Comparison of ENCODE assay signal across 9 mouse cellular contexts in genomic region chr6:67102014-67102413, GRCm38 (mm10).
A peak's percentile ranks its signal among the peaks of the same experiment; 100 is the strongest.
DNase-seq lines count a peak whose midpoint lies in the region; ATAC-seq lines count a peak whose summit lies in the region.
"Had no signal": no experiment of that assay in that cellular context is flagged by ENCODE, and none has a peak within 500 bp of the region (broad histone marks: within the 10 kb centered on the region; RNA-seq: fewer than 3 reads in every experiment).

No protein-coding gene starts in this region.

- intact Hi-C loops in heart, postnatal 10 days (cut with DNase I), result loop anchor here (1.0 kb wide), 1 partner anchor 65 kb away; the partner anchor contains the start of gene Gadd45a

- WGBS in lung, embryonic 16.5 days, result 58% methylated on average over 4 of the region's 4 CpGs
- 89% methylated on average over 4 of the region's 4 CpGs for WGBS in midbrain, embryonic 16.5 days

- DNase-seq in cerebellum, adult 9-11 months, result peak; percentile 28
- DNase-seq in cerebellum, adult 9-10 months, result no peak
- peak; percentile 45 for DNase-seq in ovary, postnatal 36 days (ENCODE audit: low spot score)
- DNase-seq in ovary, postnatal 14 days (ENCODE audit: low spot score), result no peak
- peak; percentile 57 to 63 for DNase-seq in heart, postnatal 10 days
- DNase-seq in thymus, postnatal 4 days, result no peak

- no peak overlapping the region for H3K27ac ChIP-seq in lung, embryonic 16.5 days (ENCODE audit: low read length)
- no peak overlapping the region for H3K27ac ChIP-seq in midbrain, embryonic 16.5 days (ENCODE audit: low read length)
- H3K27ac ChIP-seq: embryonic facial prominence, embryonic 15.5 days had no signal

- no peak overlapping the region for H3K4me3 ChIP-seq in lung, embryonic 16.5 days (ENCODE audit: low read length)
- no peak overlapping the region for H3K4me3 ChIP-seq in midbrain, embryonic 16.5 days (ENCODE audit: low read depth, low read length)
- H3K4me3 ChIP-seq: embryonic facial prominence, embryonic 15.5 days had no signal

- no peaks in the 10 kb centered on the region for H3K27me3 ChIP-seq in lung, embryonic 16.5 days (ENCODE audit: control insufficient read depth, insufficient read depth, low read depth, low read length)
- H3K27me3 ChIP-seq in midbrain, embryonic 16.5 days (ENCODE audit: control insufficient read depth, insufficient read depth, low read depth, low read length), result no peaks in the 10 kb centered on the region
- H3K27me3 ChIP-seq: embryonic facial prominence, embryonic 15.5 days had no signal

- no peaks in the 10 kb centered on the region for H3K9me3 ChIP-seq in lung, embryonic 16.5 days (ENCODE audit: control insufficient read depth, low read length)
- H3K9me3 ChIP-seq in midbrain, embryonic 16.5 days (replicated peaks; ENCODE audit: control insufficient read depth, low read length, poor library complexity, severe bottlenecking), result no peaks in the 10 kb centered on the region
- H3K9me3 ChIP-seq: embryonic facial prominence, embryonic 15.5 days had no signal

- H3K36me3 ChIP-seq in lung, embryonic 16.5 days (ENCODE audit: control insufficient read depth, insufficient read depth, low read length), result no peaks in the 10 kb centered on the region
- H3K36me3 ChIP-seq in midbrain, embryonic 16.5 days (ENCODE audit: control insufficient read depth, insufficient read depth, low read length), result no peaks in the 10 kb centered on the region
- H3K36me3 ChIP-seq: embryonic facial prominence, embryonic 15.5 days had no signal

- ATAC-seq in lung, embryonic 16.5 days (ENCODE audit: low read depth), result peak; percentile 75
- ATAC-seq in midbrain, embryonic 16.5 days, result no peak

- no peak overlapping the region for H3K4me2 ChIP-seq in lung, embryonic 16.5 days (ENCODE audit: low read depth, low read length)
- no peak overlapping the region for H3K4me2 ChIP-seq in midbrain, embryonic 16.5 days (ENCODE audit: low read length)
- H3K4me2 ChIP-seq: embryonic facial prominence, embryonic 15.5 days had no signal

- peaks cover 9% of the 10 kb centered on the region; the same call in 1 of the 2 replicates for H3K4me1 ChIP-seq in lung, embryonic 16.5 days (replicated peaks; ENCODE audit: control insufficient read depth, insufficient read depth, low read length)
- no peaks in the 10 kb centered on the region for H3K4me1 ChIP-seq in midbrain, embryonic 16.5 days (ENCODE audit: control insufficient read depth, insufficient read depth, low read length)

- H3K9ac ChIP-seq in lung, embryonic 16.5 days (ENCODE audit: low read length), result no peak overlapping the region
- H3K9ac ChIP-seq in midbrain, embryonic 16.5 days (ENCODE audit: low read depth, low read length), result no peak overlapping the region
- H3K9ac ChIP-seq: embryonic facial prominence, embryonic 15.5 days had no signal

Comparison
In these comparisons a context has a peak if more than half of its experiments do, and no peak if none do; other contexts are left out.
1. DNase-seq: peak in cerebellum, adult 9-11 months (single experiment), ovary, postnatal 36 days (single experiment) and heart, postnatal 10 days (2 of 2); none in cerebellum, adult 9-10 months (single experiment), ovary, postnatal 14 days (single experiment) and thymus, postnatal 4 days (single experiment).